Mouse (Mus musculus): ENCODE measurements around the gene Abhd13. TPM values are rescaled to one million over a fixed set of nuclear protein-coding genes. Genes with fewer than 3 reads are reported as not detected.

The Abhd13 gene
- total RNA-seq, 2 experiments from 2014 or later, result 22.8 to 25.1 TPM

DNA sequence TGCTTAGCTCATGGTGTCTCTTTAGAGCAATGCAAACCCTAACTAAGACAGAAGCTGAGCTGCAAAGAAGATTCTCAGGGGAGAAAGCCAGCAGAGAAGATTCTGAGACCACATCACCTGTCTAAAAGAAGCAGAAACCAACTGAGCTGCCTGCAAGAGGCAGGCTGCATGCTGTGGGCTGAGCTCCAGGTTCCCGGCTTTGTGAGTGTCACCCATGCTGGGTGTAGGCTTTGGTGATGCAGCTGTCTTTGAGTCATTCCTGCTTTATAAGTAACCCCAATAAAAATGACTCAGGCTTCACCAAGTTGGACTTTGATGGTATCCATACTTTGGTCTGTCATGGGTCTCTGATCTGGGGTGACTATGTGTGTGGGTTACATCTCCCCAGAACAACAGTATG, 38.7 kb downstream of the Abhd13 start:
- DNase-seq, result peak in 1 of 2 experiments; percentile 29

GRCm38 (mm10) chr8:10017231-10017630, 39.7 kb downstream of the Abhd13 start:
- peak in 1 of 2 experiments; percentile 54 for DNase-seq

GRCm38 (mm10) chr8:10030320-10031060, 53.0 kb downstream of the Abhd13 start:
- no peak for DNase-seq

DNA sequence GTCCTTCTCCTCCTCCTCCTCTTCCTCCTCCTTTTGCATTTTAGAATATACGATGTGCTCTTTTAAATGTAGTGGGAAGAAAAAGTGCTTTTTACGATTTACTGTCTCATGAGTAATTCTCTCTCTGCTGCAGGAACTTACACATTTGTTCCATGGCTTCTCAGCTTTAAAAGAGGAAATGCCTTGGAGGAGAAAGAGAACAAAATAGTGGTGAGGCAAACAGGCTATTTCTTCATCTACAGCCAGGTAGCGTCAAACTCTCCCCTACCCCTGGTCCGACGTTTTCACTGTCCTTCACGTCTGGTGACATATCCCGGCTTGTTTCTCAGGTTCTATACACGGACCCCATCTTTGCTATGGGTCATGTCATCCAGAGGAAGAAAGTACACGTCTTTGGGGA, 53.7 kb downstream of the Abhd13 start:
- DNase-seq, result no peak

DNA sequence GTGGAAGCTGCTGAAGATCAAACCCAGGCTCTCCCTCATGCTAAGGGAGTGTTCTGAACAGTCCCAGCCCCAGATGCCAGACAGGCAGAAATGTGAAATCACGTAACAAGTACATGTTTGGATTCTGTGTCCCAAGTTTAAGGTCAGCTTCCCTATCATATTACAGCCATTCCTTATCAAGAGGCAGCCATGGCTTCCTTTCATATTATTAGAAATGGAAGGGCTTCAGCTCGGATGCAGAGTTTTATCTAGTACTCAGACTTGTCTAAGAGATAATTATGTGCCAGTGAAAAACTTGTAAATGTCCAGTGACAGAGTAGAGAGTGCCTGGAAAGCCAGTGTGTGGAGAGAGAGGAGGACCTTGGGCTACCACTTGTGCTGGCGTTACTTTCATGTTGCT, 63.4 kb downstream of the Abhd13 start:
- DNase-seq, result no peak

Other genes with a start within 250 kb of the Abhd13 start
- gene Fam155a, start 206.5 kb upstream of the Abhd13 start, total RNA-seq (2021), result 1 to 10 TPM; 3.9 to 5.1 TPM
- not detected for gene Gm10217, start 113.5 kb upstream of the Abhd13 start, total RNA-seq (2021)
- gene Lig4, start within 50 bp of the Abhd13 start, total RNA-seq (2021), result 1 to 10 TPM; 8.3 to 9.7 TPM
- 1 to 10 TPM; 3.4 to 6.0 TPM for gene Tnfsf13b, start 28.8 kb downstream of the Abhd13 start, total RNA-seq (2021)
- not detected for gene Myo16, start 176.2 kb downstream of the Abhd13 start, total RNA-seq (2021)

Data from adrenal gland, postnatal 36 days (tissue).